Mouse (Mus musculus): ENCODE data around the gene Olfr214. TPM values are rescaled to one million over a fixed set of nuclear protein-coding genes. Genes with fewer than 3 reads are reported as not detected.
"Not testable (repeated sequence)": the region's sequence is repeated elsewhere in the genome, so short reads cannot be mapped to it uniquely, and the experiment has no call there.

Olfr214 gene
- not detected in 2 replicates for polyA plus RNA-seq (2015; fragmentation: Nextera tagmentation; extraction: Ambion mirVana)

DNA sequence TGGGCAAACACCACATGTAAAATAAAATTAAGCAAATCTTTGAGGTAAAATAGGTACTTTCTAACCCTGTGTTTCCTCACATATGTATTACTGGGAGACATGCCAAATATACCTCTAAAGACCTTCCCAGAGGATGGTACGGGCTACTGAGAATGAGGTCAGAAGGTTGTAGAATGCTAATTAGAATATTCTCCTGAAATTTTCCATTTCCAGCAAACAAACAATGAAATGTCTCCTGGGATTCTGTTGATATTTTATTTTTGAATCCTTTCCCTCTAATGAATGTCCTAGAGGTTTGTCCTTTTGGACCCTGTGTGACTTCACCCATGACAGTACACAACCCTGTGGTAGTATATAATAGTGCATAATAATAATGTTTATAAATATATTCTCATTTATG, at the start of gene Olfr214:
Gene Olfr214, plus strand, starts transcription at position 301 of the 400 bp plus-strand sequence.
- Histone ChIP-seq H3K4me1 (no peaks in the 10 kb centered on the region), H3K36me3 (no peaks in the 10 kb centered on the region), H3K9ac (no peak within 1 kb of the TSS), H3K27ac (replicated peaks) (no peak within 1 kb of the TSS), H3K9me3 (no peaks in the 10 kb centered on the region), H3K4me2 (no peak within 1 kb of the TSS), H3K4me3 (no peak within 1 kb of the TSS), H3K27me3 (replicated peaks) (no peaks in the 10 kb centered on the region; the same call in 1 of the 2 replicates)
- ATAC-seq (ENCODE audit: extremely low read depth, insufficient number of reproducible peaks, low FRiP score, low TSS enrichment), result no peak
- WGBS, result 74% methylated on average over 1 of the region's 1 CpGs

DNA sequence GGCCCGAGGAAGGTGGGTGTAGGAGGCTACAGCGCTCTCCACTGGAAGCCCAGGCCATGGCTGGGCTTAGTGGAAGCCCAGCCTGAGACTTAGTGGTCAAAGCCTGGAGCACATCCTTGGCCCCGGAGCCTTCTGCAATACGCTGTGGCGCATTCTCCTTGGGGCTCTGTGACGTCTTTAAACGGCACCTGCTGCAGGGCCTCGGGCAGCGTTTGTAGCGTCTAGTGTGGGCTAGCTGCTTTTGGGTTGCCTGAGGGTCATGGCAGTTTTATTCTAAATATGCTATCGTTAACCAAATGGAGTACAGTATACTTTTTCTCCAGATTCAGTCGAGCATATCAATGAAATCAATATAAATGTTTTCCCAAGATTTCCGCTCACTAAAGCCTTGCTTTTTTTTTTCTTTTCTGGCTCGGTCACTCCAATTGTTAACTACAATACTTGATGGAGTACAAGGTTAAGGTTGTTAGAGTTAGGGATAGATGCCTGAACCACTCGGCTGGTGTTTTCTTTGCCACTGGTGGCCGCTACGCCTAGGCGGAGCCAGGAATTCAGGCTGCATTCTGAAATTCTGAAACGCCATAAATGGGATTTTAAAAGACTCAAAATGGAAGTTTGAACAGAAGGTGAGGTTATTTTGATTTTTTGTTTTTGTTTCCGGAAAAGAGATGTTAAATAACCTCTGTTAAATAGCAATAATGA, 47.6 kb upstream of the Olfr214 start, which contains the start of gene Olfr212:
Gene Olfr212, plus strand, starts transcription at position 215 of the 702 bp plus-strand sequence.
- not testable (repeated sequence) for H3K36me3 ChIP-seq; H3K27me3 ChIP-seq (replicated peaks)
- 85% methylated on average over 20 of the region's 20 CpGs for WGBS

DNA sequence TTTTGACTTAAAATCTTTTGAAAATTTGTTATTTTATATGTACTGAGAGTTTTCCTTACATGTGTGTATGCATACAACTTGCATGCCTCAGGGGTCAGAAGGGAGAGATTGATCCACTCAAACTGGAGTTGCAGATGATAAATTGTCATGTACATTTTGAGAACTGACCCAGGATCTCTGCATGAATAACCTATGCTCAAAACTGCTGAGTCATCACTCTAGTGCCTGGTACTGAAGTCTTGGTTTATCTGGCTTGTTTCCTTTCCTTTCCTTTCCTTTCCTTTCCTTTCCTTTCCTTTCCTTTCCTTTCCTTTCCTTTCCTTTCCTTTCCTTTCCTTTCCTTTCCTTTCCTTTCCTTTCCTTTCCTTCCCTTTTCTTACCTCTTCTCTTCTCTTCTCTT, 39.2 kb upstream of the Olfr214 start:
- Histone ChIP-seq H3K9me3 (no peaks in the 10 kb centered on the region), H3K36me3 (no peaks in the 10 kb centered on the region), H3K27me3 (replicated peaks) (no peaks in the 10 kb centered on the region), H3K4me1 (no peaks in the 10 kb centered on the region), H3K27ac (replicated peaks) (no peak overlapping the region), H3K4me3 (no peak overlapping the region), H3K4me2 (no peak overlapping the region), H3K9ac (no peak overlapping the region)
- ATAC-seq (ENCODE audit: extremely low read depth, insufficient number of reproducible peaks, low FRiP score, low TSS enrichment), result no peak

More for the DNA sequence above, 47.6 kb upstream of the Olfr214 start, which contains the start of gene Olfr212:
- ATAC-seq (ENCODE audit: extremely low read depth, insufficient number of reproducible peaks, low FRiP score, low TSS enrichment); H3K27ac ChIP-seq (replicated peaks); H3K4me2 ChIP-seq; H3K9ac ChIP-seq; H3K4me1 ChIP-seq; H3K4me3 ChIP-seq: not testable (repeated sequence)
- peaks cover 23% of the 10 kb centered on the region for H3K9me3 ChIP-seq

DNA sequence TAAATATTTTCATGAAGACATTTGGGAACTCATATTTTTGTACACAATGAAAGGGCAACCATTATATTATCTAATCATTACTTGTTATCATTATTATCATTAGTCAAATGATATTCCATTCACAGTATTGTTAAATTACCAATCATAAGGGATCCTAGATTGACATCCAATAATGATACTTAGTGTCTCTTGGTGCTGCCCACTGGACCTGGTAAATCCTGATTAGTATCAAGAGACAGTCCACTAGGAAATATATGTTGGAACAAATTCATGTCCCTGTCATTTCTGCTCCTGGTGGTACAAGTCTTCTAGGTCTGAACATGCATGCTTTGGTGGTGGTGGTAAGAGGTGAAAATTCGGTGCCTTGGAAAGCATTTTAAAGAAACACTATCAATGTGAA, 15.9 kb upstream of the Olfr214 start, which contains the start of gene Olfr213:
Gene Olfr213, plus strand, starts transcription at position 301 of the 400 bp plus-strand sequence.
- no peak for ATAC-seq (ENCODE audit: extremely low read depth, insufficient number of reproducible peaks, low FRiP score, low TSS enrichment)

DNA sequence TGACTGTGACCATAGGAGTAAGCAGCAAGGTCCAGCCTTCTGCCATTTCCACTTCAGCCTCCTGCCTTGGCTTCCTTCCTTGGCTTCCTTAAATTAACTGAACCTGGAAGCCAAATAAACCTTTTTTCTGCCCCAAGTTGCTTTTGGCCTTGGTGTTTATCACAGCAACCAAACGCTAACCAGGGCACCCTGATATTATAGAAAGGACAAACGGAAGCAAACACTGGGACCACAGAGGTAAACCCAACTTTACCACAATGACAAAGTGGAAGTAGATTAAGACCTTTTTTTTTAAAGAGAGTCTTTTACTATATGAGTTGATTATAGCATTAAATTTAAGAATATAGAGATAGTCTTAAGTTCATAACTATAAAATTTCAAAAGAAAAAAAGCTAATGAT, 11.5 kb upstream of the Olfr214 start:
- WGBS, result 80% methylated on average over 2 of the region's 2 CpGs
- Histone ChIP-seq H3K4me3 (no peak overlapping the region), H3K4me1 (no peaks in the 10 kb centered on the region), H3K27me3 (replicated peaks) (no peaks in the 10 kb centered on the region; the same call in 1 of the 2 replicates), H3K4me2 (no peak overlapping the region), H3K9ac (no peak overlapping the region), H3K36me3 (no peaks in the 10 kb centered on the region), H3K27ac (replicated peaks) (no peak overlapping the region), H3K9me3 (no peaks in the 10 kb centered on the region)
- no peak for ATAC-seq (ENCODE audit: extremely low read depth, insufficient number of reproducible peaks, low FRiP score, low TSS enrichment)

More for the DNA sequence above, 15.9 kb upstream of the Olfr214 start, which contains the start of gene Olfr213:
- H3K27me3 ChIP-seq (replicated peaks), result no peaks in the 10 kb centered on the region; the same call in 1 of the 2 replicates
- WGBS, result 79% methylated on average over 1 of the region's 1 CpGs
- no peak within 1 kb of the TSS for H3K4me3 ChIP-seq
- H3K9me3 ChIP-seq, result no peaks in the 10 kb centered on the region
- H3K4me2 ChIP-seq, result no peak within 1 kb of the TSS
- H3K9ac ChIP-seq, result no peak within 1 kb of the TSS
- no peak within 1 kb of the TSS for H3K27ac ChIP-seq (replicated peaks)
- H3K4me1 ChIP-seq, result no peaks in the 10 kb centered on the region
- H3K36me3 ChIP-seq, result no peaks in the 10 kb centered on the region

DNA sequence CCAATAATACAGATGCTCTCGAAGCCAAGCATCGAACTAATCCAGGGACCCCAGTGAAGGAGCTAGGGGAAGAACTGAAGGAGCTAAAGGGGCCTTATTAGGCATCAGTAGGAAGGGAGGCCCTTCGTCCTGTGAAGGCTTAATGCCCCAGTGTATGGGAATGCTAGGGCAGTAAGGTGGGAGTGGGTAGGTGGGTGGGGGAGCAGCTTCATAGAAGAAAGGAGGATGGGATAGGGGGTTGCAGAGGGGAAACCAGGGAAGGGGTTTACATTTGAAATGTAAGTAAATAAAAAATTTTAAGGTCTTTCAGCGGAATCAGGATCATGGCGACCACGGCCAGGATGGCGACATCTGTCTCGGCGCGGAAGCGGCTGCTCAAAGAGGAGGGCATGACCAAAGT, 3.2 kb upstream of the Olfr214 start, which contains the start of gene Gm5580:
Gene Gm5580, plus strand, starts transcription at position 301 of the 400 bp plus-strand sequence.
- not testable (repeated sequence) for ATAC-seq (ENCODE audit: extremely low read depth, insufficient number of reproducible peaks, low FRiP score, low TSS enrichment); H3K27me3 ChIP-seq (replicated peaks)
- 86% methylated on average over 11 of the region's 11 CpGs for WGBS

DNA sequence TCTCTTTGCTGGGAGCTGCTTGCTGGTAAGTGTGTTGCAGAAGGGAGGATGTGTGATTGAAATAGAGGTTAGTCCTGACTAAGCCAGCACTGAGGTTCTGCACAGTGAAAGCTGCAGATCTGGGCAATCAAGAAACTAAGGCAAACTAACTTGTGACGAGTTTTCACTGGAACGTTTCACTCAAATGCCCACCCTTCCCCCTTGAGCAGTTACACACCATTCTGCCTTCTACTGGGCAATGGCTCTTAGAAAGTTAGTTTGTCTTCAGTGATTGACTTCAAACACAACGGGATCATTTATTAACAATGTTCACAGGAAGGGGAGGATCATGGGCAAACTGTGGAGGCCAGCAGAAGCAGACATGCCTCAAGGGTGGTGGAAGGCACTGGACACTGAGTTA, 917 bp downstream of the Olfr214 start:
- Histone ChIP-seq H3K27me3 (replicated peaks) (peaks cover 2% of the 10 kb centered on the region; the same call in 1 of the 2 replicates), H3K4me3 (no peak overlapping the region), H3K9me3 (no peaks in the 10 kb centered on the region), H3K36me3 (no peaks in the 10 kb centered on the region), H3K27ac (replicated peaks) (no peak overlapping the region), H3K9ac (no peak overlapping the region), H3K4me1 (no peaks in the 10 kb centered on the region), H3K4me2 (no peak overlapping the region)
- WGBS, result 63% methylated on average over 3 of the region's 3 CpGs
- ATAC-seq (ENCODE audit: extremely low read depth, insufficient number of reproducible peaks, low FRiP score, low TSS enrichment), result no peak

More for the DNA sequence above, 3.2 kb upstream of the Olfr214 start, which contains the start of gene Gm5580:
- not testable (repeated sequence) for H3K36me3 ChIP-seq; H3K9ac ChIP-seq; H3K4me2 ChIP-seq; H3K4me3 ChIP-seq; H3K9me3 ChIP-seq; H3K4me1 ChIP-seq; H3K27ac ChIP-seq (replicated peaks)

DNA sequence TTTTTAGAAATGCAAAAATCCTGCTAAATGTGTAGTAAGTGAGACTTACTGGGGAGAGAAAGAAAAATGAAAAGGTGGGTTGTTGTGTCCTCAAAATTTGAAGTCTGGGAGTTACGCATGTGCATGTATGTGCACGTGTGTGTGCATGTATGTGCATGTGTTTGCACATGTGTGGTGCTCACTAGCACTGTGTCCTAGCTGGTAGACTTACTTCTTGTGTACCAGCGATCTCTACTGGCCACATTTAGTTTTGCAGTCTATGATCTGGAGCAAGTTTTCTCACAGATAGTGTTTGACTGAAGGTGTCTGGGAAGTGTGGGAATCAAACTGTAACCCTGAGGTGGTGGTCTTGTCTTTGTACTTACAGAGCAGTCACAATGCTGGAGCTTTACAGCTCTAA, 15.8 kb downstream of the Olfr214 start:
- H3K4me3 ChIP-seq, result no peak overlapping the region
- H3K4me2 ChIP-seq, result no peak overlapping the region
- H3K9ac ChIP-seq, result no peak overlapping the region
- no peaks in the 10 kb centered on the region for H3K36me3 ChIP-seq
- H3K9me3 ChIP-seq, result no peaks in the 10 kb centered on the region
- no peak for ATAC-seq (ENCODE audit: extremely low read depth, insufficient number of reproducible peaks, low FRiP score, low TSS enrichment)
- WGBS, result 27% methylated on average over 3 of the region's 3 CpGs
- H3K4me1 ChIP-seq, result no peaks in the 10 kb centered on the region
- H3K27ac ChIP-seq (replicated peaks), result no peak overlapping the region
- H3K27me3 ChIP-seq (replicated peaks), result 0 out of 2 replicates have a peak, but pooled peaks cover 10% of the 10 kb centered on the region

DNA sequence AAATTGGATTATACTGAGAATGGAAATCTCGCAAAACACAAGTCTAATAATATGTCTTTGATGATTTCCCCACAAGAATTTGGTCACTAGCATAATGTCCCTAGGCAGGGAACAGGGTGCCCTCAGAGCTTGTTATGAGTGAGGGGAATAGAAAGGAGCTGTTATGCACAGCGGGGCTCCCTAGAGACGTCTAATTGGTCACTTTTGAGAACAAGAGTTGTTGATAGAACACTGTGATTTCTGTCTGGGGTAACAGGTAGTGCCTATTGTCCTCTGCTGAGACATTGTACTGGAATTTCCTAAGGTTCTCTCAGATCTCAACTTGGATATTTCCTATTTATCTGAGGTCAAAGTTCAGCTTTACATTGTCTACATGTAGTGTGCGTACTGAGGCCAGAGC, 30.1 kb downstream of the Olfr214 start, which contains the start of gene Olfr215:
Gene Olfr215, minus strand, starts transcription at position 101 of the 400 bp plus-strand sequence.
- Histone ChIP-seq H3K36me3 (no peaks in the 10 kb centered on the region), H3K4me1 (no peaks in the 10 kb centered on the region), H3K4me2 (no peak within 1 kb of the TSS), H3K9me3 (no peaks in the 10 kb centered on the region), H3K27ac (replicated peaks) (no peak within 1 kb of the TSS), H3K27me3 (replicated peaks) (no peaks in the 10 kb centered on the region), H3K9ac (no peak within 1 kb of the TSS), H3K4me3 (no peak within 1 kb of the TSS)
- ATAC-seq (ENCODE audit: extremely low read depth, insufficient number of reproducible peaks, low FRiP score, low TSS enrichment), result no peak
- WGBS, result 79% methylated on average over 4 of the region's 4 CpGs

DNA sequence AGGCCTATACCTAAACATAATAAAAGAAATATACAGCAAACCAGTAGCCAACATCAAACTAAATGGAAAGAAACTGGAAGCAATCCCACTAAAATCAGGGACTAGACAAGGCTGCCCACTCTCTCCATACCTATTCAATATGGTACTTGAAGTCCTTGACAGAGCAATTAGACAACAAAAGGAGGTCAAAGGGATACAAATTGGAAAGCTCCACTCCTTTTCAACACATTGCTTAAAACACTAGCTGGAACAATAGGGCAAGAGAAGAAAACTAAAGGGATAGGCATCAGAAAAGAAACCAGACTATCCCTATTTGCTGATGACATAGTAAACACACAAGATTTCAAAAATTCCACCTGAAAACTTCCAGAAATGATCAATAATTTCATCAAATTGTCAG, 46.9 kb downstream of the Olfr214 start:
- not testable (repeated sequence) for H3K9ac ChIP-seq; H3K9me3 ChIP-seq; ATAC-seq (ENCODE audit: extremely low read depth, insufficient number of reproducible peaks, low FRiP score, low TSS enrichment); H3K27ac ChIP-seq (replicated peaks); H3K4me2 ChIP-seq; H3K4me3 ChIP-seq; H3K36me3 ChIP-seq; H3K27me3 ChIP-seq (replicated peaks); H3K4me1 ChIP-seq

DNA sequence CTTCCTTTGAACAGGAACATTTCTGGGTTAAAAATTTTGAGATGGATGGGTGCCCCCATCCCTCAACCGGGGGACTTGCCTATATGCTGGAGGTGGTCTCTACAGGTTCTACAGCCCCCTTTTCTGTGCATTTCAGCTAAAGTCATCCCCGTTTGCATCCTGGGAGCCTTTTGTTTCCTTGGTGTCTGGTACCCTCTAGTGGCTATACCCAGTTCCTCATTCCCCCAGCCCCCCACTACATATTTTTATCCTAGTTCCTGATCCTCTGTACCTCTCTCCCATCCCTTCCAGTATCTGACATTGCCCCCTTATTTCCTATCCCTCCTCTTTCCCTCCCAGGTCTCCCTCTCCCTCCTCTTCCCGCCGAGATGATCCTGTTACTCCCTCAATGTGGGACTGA, 53.2 kb downstream of the Olfr214 start:
- H3K27me3 ChIP-seq (replicated peaks), result no peaks in the 10 kb centered on the region
- H3K4me2 ChIP-seq, result no peak overlapping the region
- 28% methylated on average over 4 of the region's 4 CpGs for WGBS
- H3K9ac ChIP-seq, result no peak overlapping the region
- H3K4me1 ChIP-seq, result no peaks in the 10 kb centered on the region
- H3K4me3 ChIP-seq, result no peak overlapping the region
- H3K9me3 ChIP-seq, result no peaks in the 10 kb centered on the region
- no peaks in the 10 kb centered on the region for H3K36me3 ChIP-seq
- no peak for ATAC-seq (ENCODE audit: extremely low read depth, insufficient number of reproducible peaks, low FRiP score, low TSS enrichment)
- H3K27ac ChIP-seq (replicated peaks), result no peak overlapping the region

All from heart, embryonic 13.5 days (tissue).